Mouse (Mus musculus): ENCODE data around the gene AI854703. TPM values are rescaled to one million over a fixed set of nuclear protein-coding genes. Genes with fewer than 3 reads are reported as not detected.

The AI854703 gene
- polyA plus RNA-seq, 1 experiment from 2014 or later, result 0.69 TPM

- Histone ChIP-seq H3K27me3 (ENCODE audit: control insufficient read depth, insufficient read depth, low read length) (peaks cover 6% of the 10 kb centered on the region), H3K4me2 (ENCODE audit: low read depth, low read length) (no peak overlapping the region), H3K9ac (replicated peaks; ENCODE audit: low read length) (no peak overlapping the region), H3K4me3 (ENCODE audit: low read depth, low read length) (no peak overlapping the region), H3K36me3 (replicated peaks; ENCODE audit: control insufficient read depth, insufficient read depth, low read depth, low read length) (no peaks in the 10 kb centered on the region; the same call in 1 of the 2 replicates), H3K27ac (replicated peaks; ENCODE audit: low read depth, low read length) (no peak overlapping the region), H3K4me1 (ENCODE audit: control insufficient read depth, insufficient read depth, low read length) (no peaks in the 10 kb centered on the region), H3K9me3 (replicated peaks; ENCODE audit: control insufficient read depth, low read length) (no peaks in the 10 kb centered on the region)
- ATAC-seq (replicated peaks; ENCODE audit: insufficient number of reproducible peaks, low FRiP score, low TSS enrichment, low read depth) (no peak), DNase-seq (ENCODE audit: low spot score) (no peak)
- WGBS, result 20% methylated on average over 1 of the region's 1 CpGs
Measured at GRCm38 (mm10) chr6:48623460-48623859, 3.1 kb upstream of the AI854703 start.

- Histone ChIP-seq H3K27me3 (ENCODE audit: control insufficient read depth, insufficient read depth, low read length) (peaks cover 17% of the 10 kb centered on the region), H3K4me3 (ENCODE audit: low read depth, low read length) (peak overlapping the region; percentile 32), H3K9me3 (replicated peaks; ENCODE audit: control insufficient read depth, low read length) (no peaks in the 10 kb centered on the region), H3K27ac (replicated peaks; ENCODE audit: low read depth, low read length) (no peak overlapping the region), H3K9ac (replicated peaks; ENCODE audit: low read length) (peak overlapping the region; percentile 22), H3K4me1 (ENCODE audit: control insufficient read depth, insufficient read depth, low read length) (no peaks in the 10 kb centered on the region), H3K36me3 (replicated peaks; ENCODE audit: control insufficient read depth, insufficient read depth, low read depth, low read length) (no peaks in the 10 kb centered on the region), H3K4me2 (ENCODE audit: low read depth, low read length) (peak overlapping the region; percentile 73)
- WGBS, result under 1% methylated on average over 31 of the region's 32 CpGs
- ATAC-seq (replicated peaks; ENCODE audit: insufficient number of reproducible peaks, low FRiP score, low TSS enrichment, low read depth), result no peak
- DNase-seq (ENCODE audit: low spot score), result peak; percentile 74
Measured at GRCm38 (mm10) chr6:48626984-48627383, 420 bp downstream of the AI854703 start.

- peaks cover 17% of the 10 kb centered on the region for H3K27me3 ChIP-seq (ENCODE audit: control insufficient read depth, insufficient read depth, low read length)
- 5% methylated on average over 7 of the region's 7 CpGs for WGBS
Measured at GRCm38 (mm10) chr6:48627511-48627924, 954 bp downstream of the AI854703 start.

GRCm38 (mm10) chr6:48628377-48628776 lies 1.8 kb downstream of the AI854703 start:
- Histone ChIP-seq H3K27ac (replicated peaks; ENCODE audit: low read depth, low read length) (no peak overlapping the region), H3K9ac (replicated peaks; ENCODE audit: low read length) (no peak overlapping the region), H3K9me3 (replicated peaks; ENCODE audit: control insufficient read depth, low read length) (no peaks in the 10 kb centered on the region), H3K27me3 (ENCODE audit: control insufficient read depth, insufficient read depth, low read length) (peaks cover 17% of the 10 kb centered on the region), H3K4me3 (ENCODE audit: low read depth, low read length) (no peak overlapping the region), H3K36me3 (replicated peaks; ENCODE audit: control insufficient read depth, insufficient read depth, low read depth, low read length) (no peaks in the 10 kb centered on the region), H3K4me2 (ENCODE audit: low read depth, low read length) (no peak overlapping the region), H3K4me1 (ENCODE audit: control insufficient read depth, insufficient read depth, low read length) (no peaks in the 10 kb centered on the region)
- DNase-seq (ENCODE audit: low spot score) (no peak), ATAC-seq (replicated peaks; ENCODE audit: insufficient number of reproducible peaks, low FRiP score, low TSS enrichment, low read depth) (no peak)
- 91% methylated on average over 3 of the region's 3 CpGs for WGBS

More at GRCm38 (mm10) chr6:48627511-48627924, 954 bp downstream of the AI854703 start:
- no peak overlapping the region for H3K27ac ChIP-seq (replicated peaks; ENCODE audit: low read depth, low read length)
- DNase-seq (ENCODE audit: low spot score), result no peak
- H3K9me3 ChIP-seq (replicated peaks; ENCODE audit: control insufficient read depth, low read length), result no peaks in the 10 kb centered on the region
- peak overlapping the region; percentile 73 for H3K4me2 ChIP-seq (ENCODE audit: low read depth, low read length)
- H3K4me1 ChIP-seq (ENCODE audit: control insufficient read depth, insufficient read depth, low read length), result no peaks in the 10 kb centered on the region
- peak overlapping the region; percentile 32 for H3K4me3 ChIP-seq (ENCODE audit: low read depth, low read length)
- ATAC-seq (replicated peaks; ENCODE audit: insufficient number of reproducible peaks, low FRiP score, low TSS enrichment, low read depth), result no peak
- H3K36me3 ChIP-seq (replicated peaks; ENCODE audit: control insufficient read depth, insufficient read depth, low read depth, low read length), result no peaks in the 10 kb centered on the region
- no peak overlapping the region; the same call in 1 of the 2 replicates for H3K9ac ChIP-seq (replicated peaks; ENCODE audit: low read length)

- Histone ChIP-seq H3K4me3 (ENCODE audit: low read depth, low read length) (peak overlapping the region; percentile 36), H3K27me3 (ENCODE audit: control insufficient read depth, insufficient read depth, low read length) (peaks cover 17% of the 10 kb centered on the region), H3K4me1 (ENCODE audit: control insufficient read depth, insufficient read depth, low read length) (no peaks in the 10 kb centered on the region), H3K9me3 (replicated peaks; ENCODE audit: control insufficient read depth, low read length) (no peaks in the 10 kb centered on the region), H3K27ac (replicated peaks; ENCODE audit: low read depth, low read length) (no peak overlapping the region), H3K9ac (replicated peaks; ENCODE audit: low read length) (peak overlapping the region; percentile 45), H3K36me3 (replicated peaks; ENCODE audit: control insufficient read depth, insufficient read depth, low read depth, low read length) (no peaks in the 10 kb centered on the region), H3K4me2 (ENCODE audit: low read depth, low read length) (peak overlapping the region; percentile 85)
- 13% methylated on average over 54 of the region's 54 CpGs for WGBS
- ATAC-seq (replicated peaks; ENCODE audit: insufficient number of reproducible peaks, low FRiP score, low TSS enrichment, low read depth), result no peak
- peak; percentile 37 for DNase-seq (ENCODE audit: low spot score)
Measured at GRCm38 (mm10) chr6:48628808-48629660, 2.5 kb downstream of the AI854703 start.

- no peak overlapping the region for H3K27ac ChIP-seq (replicated peaks; ENCODE audit: low read depth, low read length)
- peaks cover 17% of the 10 kb centered on the region for H3K27me3 ChIP-seq (ENCODE audit: control insufficient read depth, insufficient read depth, low read length)
- peak overlapping the region; percentile 45 for H3K9ac ChIP-seq (replicated peaks; ENCODE audit: low read length)
- H3K9me3 ChIP-seq (replicated peaks; ENCODE audit: control insufficient read depth, low read length), result no peaks in the 10 kb centered on the region
- H3K4me3 ChIP-seq (ENCODE audit: low read depth, low read length), result peak overlapping the region; percentile 36
- H3K4me1 ChIP-seq (ENCODE audit: control insufficient read depth, insufficient read depth, low read length), result no peaks in the 10 kb centered on the region
- ATAC-seq (replicated peaks; ENCODE audit: insufficient number of reproducible peaks, low FRiP score, low TSS enrichment, low read depth), result no peak
- H3K36me3 ChIP-seq (replicated peaks; ENCODE audit: control insufficient read depth, insufficient read depth, low read depth, low read length), result no peaks in the 10 kb centered on the region
- H3K4me2 ChIP-seq (ENCODE audit: low read depth, low read length), result peak overlapping the region; percentile 85
- no peak for DNase-seq (ENCODE audit: low spot score)
- WGBS, result 14% methylated on average over 13 of the region's 13 CpGs
Measured at GRCm38 (mm10) chr6:48629661-48630034, 3.1 kb downstream of the AI854703 start.

GRCm38 (mm10) chr6:48630831-48631230 lies 4.3 kb downstream of the AI854703 start:
- H3K4me3 ChIP-seq (ENCODE audit: low read depth, low read length), result no peak overlapping the region
- no peaks in the 10 kb centered on the region for H3K4me1 ChIP-seq (ENCODE audit: control insufficient read depth, insufficient read depth, low read length)
- 89% methylated on average over 8 of the region's 8 CpGs for WGBS
- H3K9me3 ChIP-seq (replicated peaks; ENCODE audit: control insufficient read depth, low read length), result no peaks in the 10 kb centered on the region
- peaks cover 17% of the 10 kb centered on the region for H3K27me3 ChIP-seq (ENCODE audit: control insufficient read depth, insufficient read depth, low read length)
- no peak overlapping the region for H3K4me2 ChIP-seq (ENCODE audit: low read depth, low read length)
- no peak overlapping the region for H3K27ac ChIP-seq (replicated peaks; ENCODE audit: low read depth, low read length)
- no peak for ATAC-seq (replicated peaks; ENCODE audit: insufficient number of reproducible peaks, low FRiP score, low TSS enrichment, low read depth)
- DNase-seq (ENCODE audit: low spot score), result no peak
- H3K36me3 ChIP-seq (replicated peaks; ENCODE audit: control insufficient read depth, insufficient read depth, low read depth, low read length), result no peaks in the 10 kb centered on the region
- H3K9ac ChIP-seq (replicated peaks; ENCODE audit: low read length), result no peak overlapping the region

- H3K27me3 ChIP-seq (ENCODE audit: control insufficient read depth, insufficient read depth, low read length), result no peaks in the 10 kb centered on the region; the same call in 1 of the 2 replicates
- WGBS, result 67% methylated on average over 2 of the region's 2 CpGs
- DNase-seq (ENCODE audit: low spot score) (no peak), ATAC-seq (replicated peaks; ENCODE audit: insufficient number of reproducible peaks, low FRiP score, low TSS enrichment, low read depth) (no peak)
- H3K4me1 ChIP-seq (ENCODE audit: control insufficient read depth, insufficient read depth, low read length), result no peaks in the 10 kb centered on the region
- no peaks in the 10 kb centered on the region for H3K36me3 ChIP-seq (replicated peaks; ENCODE audit: control insufficient read depth, insufficient read depth, low read depth, low read length)
- H3K9ac ChIP-seq (replicated peaks; ENCODE audit: low read length), result no peak overlapping the region
- no peak overlapping the region for H3K27ac ChIP-seq (replicated peaks; ENCODE audit: low read depth, low read length)
- H3K4me2 ChIP-seq (ENCODE audit: low read depth, low read length), result no peak overlapping the region
- H3K4me3 ChIP-seq (ENCODE audit: low read depth, low read length), result no peak overlapping the region
- H3K9me3 ChIP-seq (replicated peaks; ENCODE audit: control insufficient read depth, low read length), result no peaks in the 10 kb centered on the region
Measured at GRCm38 (mm10) chr6:48635105-48635504, 8.5 kb downstream of the AI854703 start.

Data from embryonic facial prominence, embryonic 11.5 days (tissue).